Mouse (Mus musculus) bone marrow, adult 2 months (tissue): ENCODE measurements around the gene Ankrd11.

Experiments used
- CTCF ChIP-seq: fragments of 200-500 bp; IDR thresholded peaks from 2 replicates; pipeline ENCODE4 v1.5.1; 2011; ENCODE audit warnings: low read length, control low read depth; ENCODE audit not compliant: control insufficient read depth, insufficient read depth
- POLR2A ChIP-seq: fragments of 200-500 bp; IDR thresholded peaks from 2 replicates; pipeline ENCODE4 v1.6.1; 2011; ENCODE audit warnings: low read depth, mild to moderate bottlenecking, control low read depth, low read length, borderline replicate concordance; ENCODE audit not compliant: control insufficient read depth

DNA sequence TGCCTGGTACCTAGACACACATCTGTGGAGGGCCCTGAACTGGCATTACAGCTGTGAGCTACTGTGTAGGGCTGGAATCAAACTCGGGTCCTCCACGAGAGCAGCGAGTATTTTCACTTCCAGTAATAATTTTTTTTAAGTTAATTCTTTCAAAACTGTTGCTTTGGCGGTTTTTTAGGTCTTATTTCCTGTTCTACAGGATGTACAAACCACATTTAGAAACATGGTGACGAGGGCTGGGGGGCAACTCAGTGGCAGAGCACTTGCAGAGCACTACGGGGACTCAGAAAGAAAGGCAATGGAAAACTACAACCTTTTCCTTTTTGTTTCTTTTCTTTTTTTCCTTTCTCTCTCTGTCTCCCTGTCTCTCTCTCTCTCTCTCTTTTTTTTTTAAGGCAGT is 7.9 kb downstream of the Ankrd11 start:
- no peak for TF ChIP-seq CTCF
- no peak for TF ChIP-seq POLR2A
